Mouse (Mus musculus) heart, embryonic 14.5 days (tissue): Measurements from ENCODE around the gene Calm3. TPM values are rescaled to one million over a fixed set of nuclear protein-coding genes. Genes with fewer than 3 reads are reported as not detected.

Experiments
- ATAC-seq: fragments of 200-750 bp; cut with Nextera tagmentation; 2 replicates; pipeline ENCODE4 v1.8.0; 2017; ENCODE audit warnings: low read depth, moderate TSS enrichment; ENCODE audit not compliant: insufficient number of reproducible peaks, insufficient read depth, low FRiP score
- H3K27ac ChIP-seq, 2 experiments: fragments of 200-500 bp in 1 of 2; fragments of 300-500 bp in 1 of 2; sonication (generic) in 1 of 2; replicated peaks in 1 of 2; 2 replicates each; pipeline ENCODE4 v1.5.1; 2012 to 2014; ENCODE audit warnings: low read depth in 2 of 2, low read length in 2 of 2, control low read depth in 1 of 2, mild to moderate bottlenecking in 1 of 2, mixed read lengths in 1 of 2; ENCODE audit not compliant: control insufficient read depth in 1 of 2, insufficient read depth in 1 of 2
- H3K27me3 ChIP-seq: fragments of 300-500 bp; sonication (generic); 2 replicates; pipeline ENCODE4 v1.6.1; 2014; ENCODE audit warnings: mild to moderate bottlenecking, low read length, control low read depth; ENCODE audit not compliant: control insufficient read depth, insufficient read depth
- H3K36me3 ChIP-seq: fragments of 300-500 bp; sonication (generic); 2 replicates; pipeline ENCODE4 v1.6.1; 2014; ENCODE audit warnings: mild to moderate bottlenecking, control low read depth, low read length, mixed read lengths; ENCODE audit not compliant: control insufficient read depth, insufficient read depth
- H3K4me1 ChIP-seq, 2 experiments: fragments of 200-500 bp in 1 of 2; fragments of 300-500 bp in 1 of 2; sonication (generic) in 1 of 2; 2 replicates each; pipeline ENCODE4 v1.6.1; 2012 to 2014; ENCODE audit warnings: low read length in 2 of 2, control low read depth in 1 of 2, mixed read lengths in 1 of 2; ENCODE audit not compliant: control insufficient read depth in 2 of 2, insufficient read depth in 2 of 2
- H3K4me2 ChIP-seq: fragments of 300-500 bp; sonication (generic); 2 replicates; pipeline ENCODE4 v1.6.1; 2014; ENCODE audit warnings: mild to moderate bottlenecking, low read length
- H3K4me3 ChIP-seq, 2 experiments: fragments of 200-500 bp in 1 of 2; fragments of 300-500 bp in 1 of 2; sonication (generic) in 1 of 2; 2 replicates each; pipeline ENCODE4 v1.5.1; 2012 to 2014; ENCODE audit warnings: low read length in 2 of 2, mild to moderate bottlenecking in 2 of 2, control low read depth in 1 of 2, low read depth in 1 of 2, moderate library complexity in 1 of 2; ENCODE audit not compliant: control insufficient read depth in 1 of 2, insufficient read depth in 1 of 2
- H3K9ac ChIP-seq: fragments of 300-500 bp; sonication (generic); 2 replicates; pipeline ENCODE4 v1.6.1; 2014; ENCODE audit warnings: mild to moderate bottlenecking, low read length
- H3K9me3 ChIP-seq: fragments of 300-500 bp; sonication (generic); 2 replicates; pipeline ENCODE4 v1.6.1; 2016; ENCODE audit warnings: low read length, control low read depth; ENCODE audit not compliant: control insufficient read depth
- WGBS: fragments of 180-500 bp; shearing (Covaris S2); extraction: QIAGEN DNeasy Blood & Tissue Kit; methylation state at CpG from one replicate; pipeline ENCODE4 v1.1.7; 2014; 5-methylcytosine and 5-hydroxymethylcytosine counted together
- polyA plus RNA-seq: library from polyadenylated mRNA; unstranded; fragments of >200 nt; fragmentation: Nextera tagmentation; extraction: Ambion mirVana; gene quantifications from 2 replicates; pipeline ENCODE4 v1.2.1, GENCODE M21; 2014

Calm3 gene
- polyA plus RNA-seq, 1 experiment from 2014 or later = 152 TPM

DNA sequence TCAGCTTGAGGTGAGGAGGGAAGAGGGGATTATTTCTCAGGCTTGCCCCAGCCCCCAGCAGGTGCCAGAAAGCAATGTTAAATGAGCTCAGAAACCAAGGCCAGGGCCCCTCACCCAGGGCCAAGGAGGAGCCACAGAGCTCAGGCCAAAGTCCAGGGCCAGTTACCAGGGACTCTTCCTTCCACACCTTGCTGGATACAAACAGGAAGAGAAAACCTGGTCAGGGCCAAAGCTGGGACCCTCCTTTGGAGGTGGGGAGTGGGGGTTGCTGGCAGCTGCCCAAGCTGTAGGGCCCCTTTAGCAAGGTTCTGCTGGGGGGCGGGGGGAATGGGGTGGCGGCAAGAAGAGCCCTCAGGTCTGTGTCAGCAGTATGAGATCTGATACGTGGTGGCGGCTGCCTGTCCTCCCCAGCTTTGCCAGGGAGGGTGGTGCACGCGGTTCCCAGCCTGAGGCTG, 2.0 kb downstream of the Calm3 start:
- H3K4me3 ChIP-seq = peak overlapping the region in 1 of 2 experiments; percentile 96; a peak in 2 of 4 replicates
- WGBS = 38% methylated on average over 6 of the region's 6 CpGs
- no peak for ATAC-seq
- H3K4me2 ChIP-seq = peak overlapping the region; percentile 93
- peak overlapping the region; percentile 16 to 42; a peak in 2 of 4 replicates for H3K27ac ChIP-seq
- H3K9ac ChIP-seq = peak overlapping the region; percentile 99
- H3K27me3 ChIP-seq = no peaks in the 10 kb centered on the region
- peaks cover 50% of the 10 kb centered on the region for H3K36me3 ChIP-seq
- H3K4me1 ChIP-seq = peaks cover 20 to 40% of the 10 kb centered on the region in 2 experiments
- H3K9me3 ChIP-seq = no peaks in the 10 kb centered on the region

DNA sequence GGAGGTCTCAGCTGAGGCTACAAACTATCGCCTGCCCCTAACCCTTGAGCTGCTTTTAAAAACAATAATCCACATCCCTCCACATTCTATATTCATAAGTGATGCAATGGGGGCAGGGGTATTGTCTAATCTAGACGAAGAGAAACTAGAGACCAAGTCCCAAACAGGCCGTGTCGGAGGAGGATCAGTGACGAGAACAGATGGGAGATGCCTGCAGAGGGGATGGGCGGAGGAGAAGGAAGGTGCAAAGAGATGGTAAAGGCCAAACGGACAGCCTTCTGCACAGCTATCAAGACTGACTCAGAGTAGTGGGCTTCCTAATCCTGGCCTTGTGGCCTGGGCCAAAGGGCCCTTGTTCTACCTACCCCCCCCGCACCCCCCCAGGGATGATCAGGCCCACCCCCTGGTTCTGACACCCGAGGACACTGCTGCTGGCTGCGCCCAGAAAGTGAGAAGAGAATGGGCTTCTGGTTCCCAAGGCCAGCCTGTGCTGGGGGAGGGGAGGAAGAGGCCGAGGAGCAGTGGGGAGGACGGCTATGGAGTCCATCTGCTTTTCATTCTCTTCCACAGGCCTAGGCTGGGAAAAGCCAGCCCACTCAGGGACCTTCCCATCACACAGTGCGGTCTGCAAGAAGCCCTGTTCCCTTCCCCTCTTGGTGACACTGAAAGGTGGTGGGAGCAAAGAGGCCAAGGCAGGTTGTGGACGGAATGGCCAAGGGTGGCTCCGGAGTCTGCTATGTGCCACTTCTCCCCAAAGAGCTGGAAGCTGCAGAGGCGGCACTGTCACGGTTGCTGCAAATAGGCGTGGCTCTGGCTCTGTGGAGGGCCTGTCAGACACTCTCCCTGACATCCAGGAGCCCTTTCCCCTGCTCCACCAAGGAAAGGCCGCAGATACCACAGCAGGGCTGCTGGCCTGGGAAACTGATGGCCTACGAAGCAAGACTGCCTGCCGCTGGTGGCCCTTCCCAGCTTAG, 2.8 kb downstream of the Calm3 start:
- no peak for ATAC-seq
- H3K27me3 ChIP-seq = no peaks in the 10 kb centered on the region
- peaks cover 58% of the 10 kb centered on the region for H3K36me3 ChIP-seq
- peaks cover 21 to 48% of the 10 kb centered on the region in 2 experiments for H3K4me1 ChIP-seq
- no peaks in the 10 kb centered on the region for H3K9me3 ChIP-seq
- WGBS = 49% methylated on average over 21 of the region's 21 CpGs
- H3K9ac ChIP-seq = peak overlapping the region; percentile 99
- H3K27ac ChIP-seq = peak overlapping the region in 1 of 2 experiments; percentile 42; a peak in 2 of 4 replicates
- peak overlapping the region in 1 of 2 experiments; percentile 16; a peak in 2 of 4 replicates for H3K4me3 ChIP-seq
- peak overlapping the region; percentile 93 for H3K4me2 ChIP-seq

DNA sequence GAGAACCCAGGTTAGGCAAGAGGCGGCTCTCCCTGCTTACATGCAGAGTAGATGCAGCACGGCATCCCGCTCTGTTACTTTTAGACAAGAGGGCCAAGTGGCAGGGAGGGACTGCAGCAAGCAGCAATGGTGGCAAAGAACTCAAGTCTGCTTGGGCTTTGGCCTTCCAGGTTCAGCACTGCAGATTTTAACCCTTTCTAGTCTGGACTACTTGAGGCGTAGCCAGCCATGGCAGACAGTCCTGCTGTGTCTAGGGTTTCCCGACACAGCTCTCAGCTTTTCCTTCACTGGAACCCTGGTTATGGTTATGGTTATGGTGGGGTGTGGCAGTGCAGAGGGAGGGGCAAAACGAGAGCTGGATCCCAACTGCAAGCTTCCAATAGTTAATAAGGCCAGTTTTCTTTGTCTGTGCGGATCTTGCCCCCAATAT, 3.7 kb downstream of the Calm3 start:
- Histone ChIP-seq H3K27me3 (no peaks in the 10 kb centered on the region), H3K4me1 (peaks cover 21 to 48% of the 10 kb centered on the region in 2 experiments), H3K9ac (peak overlapping the region; percentile 38; the same call in 1 of the 2 replicates), H3K36me3 (peaks cover 68% of the 10 kb centered on the region), H3K4me2 (no peak overlapping the region), H3K9me3 (no peaks in the 10 kb centered on the region), H3K4me3 (no peak overlapping the region), H3K27ac (no peak overlapping the region; a peak in 1 of 4 replicates)
- 89% methylated on average over 7 of the region's 7 CpGs for WGBS
- no peak for ATAC-seq

DNA sequence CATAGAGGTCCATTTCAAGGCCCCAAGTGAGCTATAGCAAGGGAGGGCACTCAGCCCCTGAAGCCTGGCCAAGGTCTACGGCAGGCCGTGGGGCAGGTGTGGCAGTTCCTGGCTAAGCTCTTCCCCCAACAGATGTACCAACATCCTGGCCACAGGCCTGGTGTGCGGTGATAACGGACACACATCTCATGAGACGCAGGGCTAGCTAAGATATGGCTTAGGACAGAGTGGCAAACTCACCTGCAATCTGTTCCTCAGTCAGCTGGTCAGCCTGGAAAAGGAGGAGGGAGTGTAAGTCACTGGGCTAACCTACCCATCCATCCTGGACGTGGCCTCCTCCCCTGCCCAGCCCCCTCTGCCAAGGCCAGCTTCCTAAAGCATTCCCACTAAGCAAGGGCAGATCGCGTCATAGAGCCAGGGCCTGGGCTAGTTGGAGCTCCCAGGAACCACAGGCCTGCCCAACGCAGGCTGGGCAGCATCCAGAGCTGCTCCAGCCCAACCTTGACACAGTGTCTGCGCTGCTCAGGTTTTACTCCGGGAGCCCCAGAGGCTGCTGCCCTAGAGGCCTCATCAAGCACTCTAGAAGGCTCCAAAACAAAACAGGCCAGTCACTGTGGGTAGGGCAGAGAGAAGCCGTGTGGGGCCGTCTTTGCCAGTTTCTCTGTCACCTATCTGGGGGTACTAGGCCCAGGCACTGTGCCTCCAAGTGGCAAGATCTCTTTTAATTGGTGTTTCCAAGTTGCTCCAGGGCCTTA, 4.3 kb downstream of the Calm3 start:
- peaks cover 21 to 48% of the 10 kb centered on the region in 2 experiments for H3K4me1 ChIP-seq
- H3K4me3 ChIP-seq = no peak overlapping the region
- no peaks in the 10 kb centered on the region for H3K9me3 ChIP-seq
- H3K27ac ChIP-seq = no peak overlapping the region; a peak in 1 of 4 replicates
- no peak overlapping the region for H3K4me2 ChIP-seq
- 77% methylated on average over 13 of the region's 13 CpGs for WGBS
- no peak for ATAC-seq
- peaks cover 73% of the 10 kb centered on the region for H3K36me3 ChIP-seq
- H3K9ac ChIP-seq = peak overlapping the region; percentile 38; the same call in 1 of the 2 replicates
- H3K27me3 ChIP-seq = no peaks in the 10 kb centered on the region

DNA sequence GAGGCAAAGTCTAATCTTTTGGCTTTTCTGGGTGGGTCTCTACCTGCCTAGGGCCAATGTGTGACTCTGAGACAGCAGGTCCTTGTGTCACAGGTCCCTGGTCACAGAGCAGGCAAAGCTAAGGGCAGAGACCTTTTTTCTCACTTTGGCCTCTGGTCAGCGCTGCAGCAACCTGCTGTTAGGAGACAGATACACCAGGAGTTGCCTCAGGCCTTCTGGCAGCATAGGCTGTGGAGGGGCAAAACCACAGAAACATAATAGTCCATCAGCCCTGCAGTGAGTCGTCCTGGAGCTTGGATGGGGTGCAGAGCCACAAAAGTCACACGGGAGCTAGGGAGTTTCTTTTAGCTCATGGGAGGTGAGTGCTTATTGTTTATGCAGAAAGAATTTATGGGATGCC, 5.2 kb downstream of the Calm3 start:
- WGBS = 79% methylated on average over 3 of the region's 3 CpGs
- Histone ChIP-seq H3K27ac (no peak overlapping the region), H3K9ac (no peak overlapping the region), H3K4me3 (no peak overlapping the region), H3K9me3 (no peaks in the 10 kb centered on the region), H3K4me1 (peaks cover 21 to 48% of the 10 kb centered on the region in 2 experiments), H3K27me3 (no peaks in the 10 kb centered on the region), H3K4me2 (no peak overlapping the region), H3K36me3 (peaks cover 78% of the 10 kb centered on the region)
- no peak for ATAC-seq

DNA sequence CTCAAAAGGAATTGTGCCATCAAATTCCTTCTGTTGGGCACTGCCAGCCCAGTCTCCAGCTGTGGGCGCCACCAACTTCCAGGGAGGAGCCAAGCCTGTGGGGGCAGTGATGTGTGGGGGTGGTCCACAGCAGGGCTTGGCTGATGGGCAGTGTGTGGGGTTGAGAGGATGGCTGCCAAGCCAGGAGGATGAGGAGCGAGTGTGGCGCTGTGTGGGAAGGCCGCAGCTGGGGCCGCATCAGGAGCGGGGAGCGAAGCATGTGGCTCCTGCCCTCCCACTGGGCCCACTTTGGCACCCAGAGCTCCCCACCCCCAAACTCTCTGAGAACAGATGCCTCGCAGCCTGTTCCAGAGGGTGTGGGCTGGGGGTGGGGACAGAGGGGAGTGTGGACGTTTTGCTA, 5.9 kb downstream of the Calm3 start:
- Histone ChIP-seq H3K27me3 (no peaks in the 10 kb centered on the region), H3K27ac (no peak overlapping the region), H3K4me1 (peaks cover 21 to 48% of the 10 kb centered on the region in 2 experiments), H3K4me2 (no peak overlapping the region), H3K4me3 (no peak overlapping the region), H3K9me3 (no peaks in the 10 kb centered on the region), H3K9ac (no peak overlapping the region), H3K36me3 (peaks cover 78% of the 10 kb centered on the region)
- WGBS = 82% methylated on average over 9 of the region's 9 CpGs
- no peak for ATAC-seq

DNA sequence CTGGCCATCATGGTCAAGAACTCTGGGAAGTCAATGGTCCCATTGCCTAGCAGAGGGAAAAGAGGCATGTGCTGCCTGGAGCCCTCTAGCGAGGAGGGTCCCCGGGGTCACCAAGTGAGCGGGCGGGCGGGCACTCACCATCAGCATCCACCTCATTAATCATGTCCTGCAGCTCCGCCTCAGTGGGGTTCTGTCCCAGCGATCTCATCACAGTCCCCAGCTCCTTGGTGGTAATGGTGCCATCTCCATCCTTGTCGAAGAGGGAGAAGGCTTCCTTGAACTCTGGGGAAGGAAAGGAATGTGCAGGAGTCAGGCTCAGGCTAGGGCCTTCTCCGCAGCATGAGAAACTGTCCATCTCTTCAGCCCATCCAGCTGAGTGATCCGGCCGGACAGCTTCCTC, 6.5 kb downstream of the Calm3 start:
- no peak overlapping the region for H3K4me3 ChIP-seq
- no peak overlapping the region for H3K27ac ChIP-seq
- no peaks in the 10 kb centered on the region for H3K27me3 ChIP-seq
- no peak for ATAC-seq
- no peak overlapping the region for H3K4me2 ChIP-seq
- peaks cover 17 to 43% of the 10 kb centered on the region in 2 experiments for H3K4me1 ChIP-seq
- no peak overlapping the region for H3K9ac ChIP-seq
- 78% methylated on average over 11 of the region's 11 CpGs for WGBS
- H3K36me3 ChIP-seq = peaks cover 78% of the 10 kb centered on the region
- no peaks in the 10 kb centered on the region for H3K9me3 ChIP-seq
